Mouse (Mus musculus): Measurements from ENCODE around the gene Fzd4. TPM values are rescaled to one million over a fixed set of nuclear protein-coding genes. Genes with fewer than 3 reads are reported as not detected.

The Fzd4 gene
- polyA plus RNA-seq, 1 experiment from 2014 or later = 3.2 TPM

GRCm38 (mm10) chr7:89423194-89423593 lies 19.0 kb downstream of the Fzd4 start:
- no peak overlapping the region for H3K4me3 ChIP-seq
- no peaks in the 10 kb centered on the region for H3K27me3 ChIP-seq (ENCODE audit: low read depth, poor library complexity, severe bottlenecking)
- no peaks in the 10 kb centered on the region for H3K36me3 ChIP-seq
- H3K4me1 ChIP-seq = no peaks in the 10 kb centered on the region
- H3K27ac ChIP-seq (replicated peaks) = no peak overlapping the region
- DNase-seq (ENCODE audit: low spot score) = no peak
- WGBS = 42% methylated on average over 5 of the region's 5 CpGs
- H3K9me3 ChIP-seq (replicated peaks) = no peaks in the 10 kb centered on the region

- H3K9me3 ChIP-seq (replicated peaks) = no peaks in the 10 kb centered on the region
- no peaks in the 10 kb centered on the region for H3K36me3 ChIP-seq
- H3K27ac ChIP-seq (replicated peaks) = no peak overlapping the region
- H3K4me1 ChIP-seq = no peaks in the 10 kb centered on the region
- 65% methylated on average over 8 of the region's 8 CpGs for WGBS
- no peak overlapping the region for H3K4me3 ChIP-seq
- no peak for DNase-seq (ENCODE audit: low spot score)
- H3K27me3 ChIP-seq (ENCODE audit: low read depth, poor library complexity, severe bottlenecking) = no peaks in the 10 kb centered on the region
Observed at GRCm38 (mm10) chr7:89423688-89424255, 19.6 kb downstream of the Fzd4 start.

GRCm38 (mm10) chr7:89424659-89425058 lies 20.5 kb downstream of the Fzd4 start:
- Histone ChIP-seq H3K4me3 (no peak overlapping the region), H3K36me3 (no peaks in the 10 kb centered on the region), H3K9me3 (replicated peaks) (no peaks in the 10 kb centered on the region), H3K27ac (replicated peaks) (no peak overlapping the region), H3K27me3 (ENCODE audit: low read depth, poor library complexity, severe bottlenecking) (no peaks in the 10 kb centered on the region), H3K4me1 (no peaks in the 10 kb centered on the region)
- no peak for DNase-seq (ENCODE audit: low spot score)
- 85% methylated on average over 5 of the region's 5 CpGs for WGBS

GRCm38 (mm10) chr7:89425803-89426725 lies 21.9 kb downstream of the Fzd4 start:
- DNase-seq (ENCODE audit: low spot score) = no peak
- Histone ChIP-seq H3K36me3 (no peaks in the 10 kb centered on the region), H3K4me1 (no peaks in the 10 kb centered on the region), H3K9me3 (replicated peaks) (no peaks in the 10 kb centered on the region), H3K27me3 (ENCODE audit: low read depth, poor library complexity, severe bottlenecking) (no peaks in the 10 kb centered on the region), H3K4me3 (no peak overlapping the region), H3K27ac (replicated peaks) (no peak overlapping the region)
- 76% methylated on average over 11 of the region's 11 CpGs for WGBS

GRCm38 (mm10) chr7:89427101-89427500 lies 22.9 kb downstream of the Fzd4 start:
- no peaks in the 10 kb centered on the region for H3K27me3 ChIP-seq (ENCODE audit: low read depth, poor library complexity, severe bottlenecking)
- no peak overlapping the region for H3K4me3 ChIP-seq
- WGBS = 58% methylated on average over 5 of the region's 5 CpGs
- no peaks in the 10 kb centered on the region for H3K4me1 ChIP-seq
- no peak overlapping the region for H3K27ac ChIP-seq (replicated peaks)
- no peaks in the 10 kb centered on the region for H3K9me3 ChIP-seq (replicated peaks)
- DNase-seq (ENCODE audit: low spot score) = no peak
- no peaks in the 10 kb centered on the region for H3K36me3 ChIP-seq

- no peaks in the 10 kb centered on the region for H3K36me3 ChIP-seq
- no peaks in the 10 kb centered on the region for H3K4me1 ChIP-seq
- H3K9me3 ChIP-seq (replicated peaks) = no peaks in the 10 kb centered on the region
- H3K4me3 ChIP-seq = no peak overlapping the region
- no peaks in the 10 kb centered on the region for H3K27me3 ChIP-seq (ENCODE audit: low read depth, poor library complexity, severe bottlenecking)
- no peak for DNase-seq (ENCODE audit: low spot score)
- no peak overlapping the region for H3K27ac ChIP-seq (replicated peaks)
- 87% methylated on average over 5 of the region's 5 CpGs for WGBS
Observed at GRCm38 (mm10) chr7:89428804-89429203, 24.6 kb downstream of the Fzd4 start.

GRCm38 (mm10) chr7:89429326-89429725 lies 25.2 kb downstream of the Fzd4 start:
- no peaks in the 10 kb centered on the region for H3K4me1 ChIP-seq
- no peak for DNase-seq (ENCODE audit: low spot score)
- no peak overlapping the region for H3K4me3 ChIP-seq
- H3K27ac ChIP-seq (replicated peaks) = no peak overlapping the region
- WGBS = 82% methylated on average over 1 of the region's 1 CpGs
- no peaks in the 10 kb centered on the region for H3K27me3 ChIP-seq (ENCODE audit: low read depth, poor library complexity, severe bottlenecking)
- H3K9me3 ChIP-seq (replicated peaks) = no peaks in the 10 kb centered on the region
- no peaks in the 10 kb centered on the region for H3K36me3 ChIP-seq

- no peaks in the 10 kb centered on the region for H3K36me3 ChIP-seq
- no peak overlapping the region for H3K4me3 ChIP-seq
- H3K27me3 ChIP-seq (ENCODE audit: low read depth, poor library complexity, severe bottlenecking) = no peaks in the 10 kb centered on the region
- 91% methylated on average over 2 of the region's 2 CpGs for WGBS
- no peaks in the 10 kb centered on the region for H3K4me1 ChIP-seq
- no peak for DNase-seq (ENCODE audit: low spot score)
- H3K9me3 ChIP-seq (replicated peaks) = no peaks in the 10 kb centered on the region
- no peak overlapping the region for H3K27ac ChIP-seq (replicated peaks)
Observed at GRCm38 (mm10) chr7:89431185-89431584, 27.0 kb downstream of the Fzd4 start.

GRCm38 (mm10) chr7:89433193-89433892 lies 29.2 kb downstream of the Fzd4 start:
- Histone ChIP-seq H3K27me3 (ENCODE audit: low read depth, poor library complexity, severe bottlenecking) (no peaks in the 10 kb centered on the region), H3K4me3 (no peak overlapping the region), H3K9me3 (replicated peaks) (no peaks in the 10 kb centered on the region), H3K4me1 (no peaks in the 10 kb centered on the region), H3K36me3 (no peaks in the 10 kb centered on the region), H3K27ac (replicated peaks) (no peak overlapping the region)
- no peak for DNase-seq (ENCODE audit: low spot score)
- WGBS = 84% methylated on average over 9 of the region's 9 CpGs

GRCm38 (mm10) chr7:89433893-89434616 lies 29.9 kb downstream of the Fzd4 start:
- no peak for DNase-seq (ENCODE audit: low spot score)
- Histone ChIP-seq H3K27me3 (ENCODE audit: low read depth, poor library complexity, severe bottlenecking) (no peaks in the 10 kb centered on the region), H3K4me3 (no peak overlapping the region), H3K4me1 (no peaks in the 10 kb centered on the region), H3K36me3 (no peaks in the 10 kb centered on the region), H3K9me3 (replicated peaks) (no peaks in the 10 kb centered on the region), H3K27ac (replicated peaks) (no peak overlapping the region)
- 70% methylated on average over 8 of the region's 8 CpGs for WGBS

GRCm38 (mm10) chr7:89436404-89436803 lies 32.2 kb downstream of the Fzd4 start:
- Histone ChIP-seq H3K27me3 (ENCODE audit: low read depth, poor library complexity, severe bottlenecking) (no peaks in the 10 kb centered on the region), H3K36me3 (no peaks in the 10 kb centered on the region), H3K9me3 (replicated peaks) (no peaks in the 10 kb centered on the region), H3K4me1 (no peaks in the 10 kb centered on the region), H3K4me3 (no peak overlapping the region), H3K27ac (replicated peaks) (no peak overlapping the region)
- WGBS = 86% methylated on average over 5 of the region's 5 CpGs
- no peak for DNase-seq (ENCODE audit: low spot score)

GRCm38 (mm10) chr7:89437589-89437988 lies 33.4 kb downstream of the Fzd4 start:
- Histone ChIP-seq H3K27ac (replicated peaks) (no peak overlapping the region), H3K4me3 (no peak overlapping the region), H3K4me1 (no peaks in the 10 kb centered on the region), H3K27me3 (ENCODE audit: low read depth, poor library complexity, severe bottlenecking) (no peaks in the 10 kb centered on the region), H3K9me3 (replicated peaks) (no peaks in the 10 kb centered on the region), H3K36me3 (no peaks in the 10 kb centered on the region)
- DNase-seq (ENCODE audit: low spot score) = no peak
- WGBS = 51% methylated on average over 4 of the region's 4 CpGs

Data from midbrain, embryonic 10.5 days (tissue).